ENCODE assay signal across 28 mouse cellular contexts in the genomic region with DNA sequence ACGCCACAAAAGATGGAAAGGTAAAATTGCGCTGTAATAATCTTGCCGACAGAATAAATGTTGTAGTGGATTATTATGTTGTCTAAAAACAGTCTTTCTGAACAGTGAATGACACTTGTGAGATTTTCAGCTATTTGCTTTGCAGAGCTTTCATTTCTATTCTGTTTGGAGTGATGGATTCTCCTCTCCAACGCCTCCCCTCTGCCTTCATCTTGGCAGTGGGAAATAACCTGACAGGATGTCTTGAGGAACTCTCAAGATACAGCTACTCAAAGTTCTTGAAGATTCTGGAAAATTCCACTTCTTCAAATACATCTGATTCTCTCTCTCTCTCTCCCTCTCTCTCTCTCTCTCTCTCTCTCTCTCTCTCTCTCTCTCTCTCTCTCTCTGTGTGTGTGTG.
A peak's percentile ranks its signal among the peaks of the same experiment; 100 is the strongest.
DNase-seq lines count a peak whose midpoint lies in the region; ATAC-seq and TF ChIP-seq lines count a peak whose summit lies in the region.
"Had no signal": no experiment of that assay in that cellular context is flagged by ENCODE, and none has a peak within 500 bp of the region (broad histone marks: within the 10 kb centered on the region; RNA-seq: fewer than 3 reads in every experiment).

No protein-coding gene starts in this region.

- H3K4me2 ChIP-seq in hindbrain, embryonic 13.5 days: no peak overlapping the region
- no peak overlapping the region; the same call in 1 of the 2 replicates for H3K4me2 ChIP-seq in midbrain, embryonic 12.5 days (replicated peaks)
- H3K4me2 ChIP-seq in midbrain, embryonic 11.5 days: no peak overlapping the region
- H3K4me2 ChIP-seq in forebrain, embryonic 12.5 days: no peak overlapping the region
- no peak overlapping the region for H3K4me2 ChIP-seq in forebrain, postnatal 0 days (ENCODE audit: low read depth)
- H3K4me2 ChIP-seq: embryonic facial prominence, embryonic 15.5 days; intestine, embryonic 15.5 days; neural tube, embryonic 12.5 days had no signal

- 88% methylated on average over 4 of the region's 4 CpGs for WGBS in hindbrain, embryonic 10.5 days
- 81% methylated on average over 4 of the region's 4 CpGs for WGBS in hindbrain, embryonic 13.5 days
- 82% methylated on average over 4 of the region's 4 CpGs for whole genome bisulfite sequencing in midbrain, embryonic 12.5 days
- WGBS in midbrain, embryonic 11.5 days: 81% methylated on average over 4 of the region's 4 CpGs
- 80% methylated on average over 4 of the region's 4 CpGs for WGBS in forebrain, embryonic 12.5 days
- WGBS in forebrain, postnatal 0 days: 71% methylated on average over 4 of the region's 4 CpGs

- H3K36me3 ChIP-seq in hindbrain, embryonic 10.5 days: no peaks in the 10 kb centered on the region
- H3K36me3 ChIP-seq in hindbrain, embryonic 13.5 days: no peaks in the 10 kb centered on the region
- no peaks in the 10 kb centered on the region for H3K36me3 ChIP-seq in midbrain, embryonic 12.5 days
- H3K36me3 ChIP-seq in midbrain, embryonic 11.5 days (ENCODE audit: control insufficient read depth, insufficient read depth, low read length): no peaks in the 10 kb centered on the region
- no peaks in the 10 kb centered on the region for H3K36me3 ChIP-seq in forebrain, embryonic 12.5 days (replicated peaks)
- no peaks in the 10 kb centered on the region for H3K36me3 ChIP-seq in forebrain, postnatal 0 days (ENCODE audit: insufficient read depth)
- H3K36me3 ChIP-seq: embryonic facial prominence, embryonic 15.5 days; G1E; intestine, embryonic 15.5 days; neural tube, embryonic 12.5 days had no signal

- no peak overlapping the region for H3K9ac ChIP-seq in hindbrain, embryonic 13.5 days
- no peak overlapping the region for H3K9ac ChIP-seq in midbrain, embryonic 12.5 days (replicated peaks)
- H3K9ac ChIP-seq in midbrain, embryonic 11.5 days (ENCODE audit: low read length): no peak overlapping the region
- H3K9ac ChIP-seq in forebrain, embryonic 12.5 days: peak overlapping the region; percentile 21; the same call in 1 of the 2 replicates
- no peak overlapping the region for H3K9ac ChIP-seq in forebrain, postnatal 0 days
- H3K9ac ChIP-seq: embryonic facial prominence, embryonic 15.5 days; intestine, embryonic 15.5 days; liver, embryonic 14.5 days; neural tube, embryonic 12.5 days had no signal

- no peak overlapping the region for H3K4me3 ChIP-seq in hindbrain, embryonic 10.5 days
- H3K4me3 ChIP-seq in hindbrain, embryonic 13.5 days: no peak overlapping the region
- no peak overlapping the region for H3K4me3 ChIP-seq in midbrain, embryonic 12.5 days
- H3K4me3 ChIP-seq in midbrain, embryonic 11.5 days (ENCODE audit: low read depth, low read length): no peak overlapping the region
- no peak overlapping the region for H3K4me3 ChIP-seq in forebrain, embryonic 12.5 days (replicated peaks)
- no peak overlapping the region for H3K4me3 ChIP-seq in forebrain, postnatal 0 days (ENCODE audit: low read depth, low read length)
- H3K4me3 ChIP-seq: embryonic facial prominence, embryonic 10.5 days; embryonic facial prominence, embryonic 15.5 days; intestine, embryonic 15.5 days; myocyte; neural tube, embryonic 12.5 days had no signal

- peaks cover 21% of the 10 kb centered on the region for H3K4me1 ChIP-seq in hindbrain, embryonic 10.5 days (replicated peaks)
- H3K4me1 ChIP-seq in hindbrain, embryonic 13.5 days (replicated peaks): peaks cover 6% of the 10 kb centered on the region; the same call in 1 of the 2 replicates
- peaks cover 15% of the 10 kb centered on the region for H3K4me1 ChIP-seq in midbrain, embryonic 12.5 days
- 0 out of 2 replicates have a peak, but pooled peaks cover 2% of the 10 kb centered on the region for H3K4me1 ChIP-seq in midbrain, embryonic 11.5 days (ENCODE audit: control insufficient read depth, insufficient read depth, low read length)
- peaks cover 13% of the 10 kb centered on the region for H3K4me1 ChIP-seq in forebrain, embryonic 12.5 days
- H3K4me1 ChIP-seq in forebrain, postnatal 0 days (ENCODE audit: insufficient read depth): no peaks in the 10 kb centered on the region
- H3K4me1 ChIP-seq: intestine, embryonic 15.5 days had no signal

- intact Hi-C loops in heart, postnatal 14 days (cut with DNase I): no loop called here

- ATAC-seq in hindbrain, embryonic 13.5 days (ENCODE audit: low FRiP score): no peak
- no peak for ATAC-seq in midbrain, embryonic 12.5 days (ENCODE audit: low FRiP score, low read depth)
- ATAC-seq in midbrain, embryonic 11.5 days (ENCODE audit: low FRiP score): no peak
- ATAC-seq in forebrain, embryonic 12.5 days (ENCODE audit: low FRiP score): no peak
- peak; percentile 89 for ATAC-seq in forebrain, postnatal 0 days
- ATAC-seq: intestine, embryonic 15.5 days had no signal

- DNase-seq in hindbrain, embryonic 10.5 days (ENCODE audit: low spot score): no peak
- no peak for DNase-seq in midbrain, embryonic 11.5 days (ENCODE audit: low spot score, missing footprints)
- DNase-seq in forebrain, postnatal 0 days: peak; percentile 24
- no peak for DNase-seq in thymus, adult 18-20 months
- DNase-seq in heart, postnatal 14 days: no peak
- DNase-seq: adrenal gland, adult 8-10 months; cerebellum, adult 8-10 months; cerebellum, postnatal 25 days; gastrocnemius, postnatal 10 days; kidney, adult 8-10 months; kidney, postnatal 4 days; liver; lung, adult 2 months; lung, postnatal 10 days; thymus, postnatal 14 days had no signal

- peak overlapping the region; percentile 75 for H3K27ac ChIP-seq in hindbrain, embryonic 10.5 days
- no peak overlapping the region for H3K27ac ChIP-seq in hindbrain, embryonic 13.5 days
- H3K27ac ChIP-seq in midbrain, embryonic 12.5 days (replicated peaks): 0 out of 2 replicates have a peak overlapping the region, but pooled peaks have one; percentile 15
- no peak overlapping the region for H3K27ac ChIP-seq in midbrain, embryonic 11.5 days (ENCODE audit: low read depth, low read length)
- H3K27ac ChIP-seq in forebrain, embryonic 12.5 days: peak overlapping the region; percentile 65
- H3K27ac ChIP-seq in forebrain, postnatal 0 days (ENCODE audit: low read depth, low read length): no peak overlapping the region
- H3K27ac ChIP-seq: embryonic facial prominence, embryonic 10.5 days; embryonic facial prominence, embryonic 15.5 days; hindbrain, postnatal 0 days; intestine, embryonic 15.5 days; kidney, postnatal 0 days; liver, embryonic 14.5 days; macrophage; neural tube, embryonic 12.5 days had no signal

- H3K27me3 ChIP-seq in hindbrain, embryonic 10.5 days (ENCODE audit: insufficient read depth, poor library complexity, severe bottlenecking): peaks cover 23% of the 10 kb centered on the region
- no peaks in the 10 kb centered on the region for H3K27me3 ChIP-seq in hindbrain, embryonic 13.5 days
- peaks cover 17% of the 10 kb centered on the region for H3K27me3 ChIP-seq in midbrain, embryonic 12.5 days
- no peaks in the 10 kb centered on the region for H3K27me3 ChIP-seq in midbrain, embryonic 11.5 days (ENCODE audit: control insufficient read depth, insufficient read depth, low read length)
- H3K27me3 ChIP-seq in forebrain, embryonic 12.5 days: 0 out of 2 replicates have a peak, but pooled peaks cover 3% of the 10 kb centered on the region
- no peaks in the 10 kb centered on the region for H3K27me3 ChIP-seq in forebrain, postnatal 0 days (ENCODE audit: insufficient read depth, low read length)
- H3K27me3 ChIP-seq: embryonic facial prominence, embryonic 15.5 days; intestine, embryonic 15.5 days had no signal

- TF ChIP-seq CTCF in forebrain, postnatal 0 days (IDR thresholded peaks at IDR 0.05; ENCODE audit: low read depth): no peak

- H3K9me3 ChIP-seq in hindbrain, embryonic 10.5 days: peaks cover 11% of the 10 kb centered on the region
- peaks cover 1% of the 10 kb centered on the region; the same call in 1 of the 2 replicates for H3K9me3 ChIP-seq in hindbrain, embryonic 13.5 days
- no peaks in the 10 kb centered on the region; the same call in 1 of the 2 replicates for H3K9me3 ChIP-seq in midbrain, embryonic 12.5 days
- peaks cover under 1% of the 10 kb centered on the region; the same call in 1 of the 2 replicates for H3K9me3 ChIP-seq in midbrain, embryonic 11.5 days (ENCODE audit: control insufficient read depth, low read length)
- H3K9me3 ChIP-seq in forebrain, embryonic 12.5 days: peaks cover 10% of the 10 kb centered on the region; the same call in 1 of the 2 replicates
- H3K9me3 ChIP-seq in forebrain, postnatal 0 days (ENCODE audit: low read length): no peaks in the 10 kb centered on the region
- H3K9me3 ChIP-seq: embryonic facial prominence, embryonic 15.5 days; G1E; intestine, embryonic 15.5 days had no signal

Comparison
In these comparisons a context has a peak if more than half of its experiments do, and no peak if none do; other contexts are left out.
1. H3K27ac ChIP-seq: peak in hindbrain, embryonic 10.5 days (single experiment), midbrain, embryonic 12.5 days (single experiment) and forebrain, embryonic 12.5 days (single experiment); none in hindbrain, embryonic 13.5 days (single experiment), midbrain, embryonic 11.5 days (single experiment) and forebrain, postnatal 0 days (single experiment).